Mouse (Mus musculus) thymus, postnatal 4 days (tissue): ENCODE measurements around the gene Ngdn.

ENCODE experiments used
- DNase-seq: peaks from one replicate; pipeline ENCODE4 v3.0.0; 2021

The Ngdn gene

DNA sequence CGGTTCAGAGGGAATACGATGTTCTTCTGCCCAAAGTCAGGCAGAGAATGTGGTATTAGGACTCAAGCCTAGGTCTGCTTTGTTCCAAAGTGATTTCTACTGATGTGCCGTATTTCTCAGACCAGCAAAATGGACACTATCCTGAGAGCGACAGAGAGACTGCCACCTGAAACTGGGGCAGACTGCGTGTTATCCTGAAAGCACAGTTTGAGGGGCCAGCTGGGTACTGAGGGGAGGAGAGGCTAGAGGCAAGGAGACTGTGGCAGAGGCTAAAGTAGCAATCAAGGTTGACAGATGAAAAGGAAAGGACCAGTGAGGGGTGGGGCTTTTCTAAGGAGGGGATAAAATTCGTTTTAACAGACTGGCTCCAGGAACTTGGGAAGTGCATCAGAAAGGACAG lies 14.4 kb upstream of the Ngdn start:
- no peak for DNase-seq

DNA sequence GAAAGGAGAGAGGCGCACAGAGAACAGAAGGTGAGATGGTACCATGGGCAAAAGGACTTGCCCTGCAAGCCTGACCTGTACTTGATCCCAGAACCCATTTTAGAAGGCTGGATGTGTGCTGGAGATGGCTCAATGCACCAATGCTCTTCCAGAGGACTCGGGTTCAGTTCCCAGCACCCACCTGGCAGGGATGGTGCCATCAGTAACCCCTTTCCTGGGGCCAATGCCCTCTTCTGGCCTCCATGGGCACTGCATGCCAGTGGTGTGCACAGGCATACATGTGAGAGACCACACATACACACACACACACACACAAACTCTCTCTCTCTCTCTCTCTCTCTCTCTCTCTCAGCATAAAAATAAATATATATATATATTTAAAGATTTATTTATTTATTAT lies 13.8 kb upstream of the Ngdn start:
- peak; percentile 23 for DNase-seq

DNA sequence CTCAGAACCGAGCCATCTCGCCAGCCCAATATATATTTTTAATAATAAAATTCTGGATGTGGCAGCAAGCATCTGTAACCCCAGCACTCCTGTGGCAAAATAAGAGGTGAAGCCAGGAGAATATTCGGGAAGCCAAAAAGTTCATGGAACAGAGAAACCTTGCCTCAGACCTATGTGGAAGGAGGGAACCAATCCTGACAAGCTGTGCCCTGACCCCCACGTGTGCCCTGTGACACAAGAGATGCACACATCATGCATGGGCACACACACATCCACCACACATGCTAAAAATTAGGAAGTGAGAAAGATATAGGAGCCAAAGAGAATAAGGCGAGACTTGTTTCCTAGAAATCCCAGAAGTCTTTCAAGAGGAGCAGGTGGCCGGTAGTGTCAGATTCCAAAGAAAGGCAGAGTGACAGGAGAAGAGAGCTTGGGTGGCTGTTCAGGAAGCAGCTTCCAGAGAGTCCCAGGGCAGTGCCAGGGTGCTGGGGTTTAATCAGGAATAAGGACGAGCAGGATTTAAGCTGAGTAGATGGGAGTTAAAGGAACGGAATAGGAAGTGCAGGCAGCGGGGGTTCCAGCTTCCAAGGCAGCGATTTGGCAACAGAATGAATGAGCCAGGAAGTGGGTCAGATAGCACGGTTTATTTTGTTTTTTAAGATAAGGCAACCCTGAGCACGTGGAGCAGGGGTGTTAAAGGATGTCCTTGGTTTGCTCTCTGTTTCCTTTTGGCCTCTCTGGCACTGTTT lies 13.1 kb upstream of the Ngdn start:
- DNase-seq, result no peak

DNA sequence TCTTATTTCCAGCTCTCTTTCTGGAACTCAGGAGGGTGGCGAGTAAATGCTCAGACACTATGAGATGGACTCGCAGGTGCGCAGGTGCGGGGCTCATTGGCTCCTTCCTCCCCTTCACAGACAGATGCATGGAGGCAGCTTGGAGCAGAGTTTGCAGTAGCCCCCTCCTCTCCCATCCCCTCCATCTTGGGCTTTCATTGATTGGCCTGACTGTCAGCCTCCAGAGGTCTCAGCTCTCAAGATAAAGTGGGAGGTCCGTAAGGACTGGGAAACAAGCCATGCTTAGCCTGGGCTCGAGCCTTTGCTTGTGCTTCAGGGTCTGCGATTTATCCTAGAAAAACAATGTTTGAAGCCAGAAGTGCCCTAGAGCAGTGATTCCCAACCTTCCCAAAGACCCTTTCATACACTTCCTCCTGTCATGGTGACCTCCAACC lies 12.6 kb upstream of the Ngdn start:
- DNase-seq, result no peak

DNA sequence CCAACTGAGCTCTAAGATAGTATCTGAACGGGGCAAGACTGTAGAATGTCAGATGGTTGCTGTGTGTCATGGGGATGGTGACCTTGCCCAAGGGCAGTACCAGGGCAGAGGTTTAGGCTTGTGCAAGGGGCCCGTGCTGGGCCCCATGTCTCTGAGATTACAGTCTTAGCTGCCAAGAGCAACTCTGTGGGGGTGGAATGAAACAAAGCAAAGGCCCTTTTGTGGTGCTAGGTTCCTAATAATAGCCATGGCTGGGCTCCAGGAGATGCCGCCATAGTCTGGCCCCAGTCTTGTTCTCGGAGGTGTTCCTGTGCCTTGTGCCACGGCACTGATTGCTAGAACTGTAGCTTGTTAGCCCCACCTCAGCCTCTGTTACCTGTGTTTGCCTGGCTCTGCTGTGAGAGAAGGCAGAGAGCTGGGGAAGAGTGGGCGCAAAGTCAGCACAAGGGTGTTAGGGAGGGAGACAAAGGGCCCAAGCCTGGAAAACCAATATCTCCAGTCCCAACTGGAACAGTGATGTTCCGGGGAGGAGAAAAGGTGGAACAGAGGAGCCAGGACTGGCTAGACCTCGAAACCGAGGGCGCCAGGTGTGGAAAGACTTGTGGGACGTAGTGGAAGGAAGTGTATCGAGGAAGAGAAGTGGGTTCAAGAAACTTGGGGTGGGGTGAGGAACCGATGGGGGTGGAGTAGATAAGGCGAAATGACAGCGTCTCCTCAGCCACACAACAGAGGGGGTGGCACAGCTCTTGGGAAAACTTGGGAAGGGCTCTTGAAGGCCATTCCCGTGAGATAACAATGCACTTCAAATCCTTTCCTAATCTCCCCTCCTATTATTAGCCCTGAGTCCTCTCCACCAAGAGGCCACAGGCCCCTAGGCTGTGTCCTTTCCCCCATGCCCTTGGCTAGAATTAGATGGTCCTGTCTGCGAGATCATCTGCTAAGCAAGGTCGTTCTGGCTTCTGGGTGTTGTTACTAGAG lies 11.1 kb upstream of the Ngdn start:
- DNase-seq, result no peak

DNA sequence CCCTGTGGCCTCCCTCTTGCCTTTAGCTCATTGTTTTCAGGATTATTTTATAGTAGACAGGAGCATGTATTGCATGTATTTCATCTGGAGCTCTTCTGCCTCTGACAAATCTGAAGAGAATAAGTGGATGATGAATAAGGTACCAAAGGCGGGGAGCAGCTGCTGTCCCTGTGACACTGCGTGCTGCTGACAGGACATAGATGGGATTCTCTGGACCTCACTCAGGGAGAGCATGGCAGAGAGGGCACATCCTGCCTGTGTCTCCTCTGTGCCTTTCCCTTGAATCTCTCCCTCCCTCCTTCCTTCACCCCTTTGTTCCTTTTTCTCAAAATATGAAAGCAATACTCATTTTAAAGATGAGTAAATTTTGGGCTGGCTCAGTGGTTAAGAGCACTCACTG lies 9.7 kb upstream of the Ngdn start:
- no peak for DNase-seq

DNA sequence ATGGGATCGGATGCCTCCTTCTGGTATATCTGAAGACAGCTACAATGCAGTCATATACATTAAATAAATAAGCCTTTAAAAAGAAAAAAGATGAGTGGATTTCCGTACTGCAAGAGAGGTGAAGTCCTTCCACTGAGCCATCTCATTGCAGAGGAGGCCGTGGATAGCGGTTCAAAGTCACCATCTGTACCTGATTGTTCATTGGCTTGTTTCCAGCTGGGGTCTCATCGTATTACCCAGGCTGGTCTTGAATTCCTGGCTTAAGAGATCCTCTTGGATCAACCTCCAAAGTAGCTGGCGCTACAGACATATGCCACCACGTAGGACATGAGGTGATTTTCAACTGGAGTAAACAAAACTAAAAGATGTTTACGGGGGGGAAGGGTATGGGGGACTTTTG lies 9.3 kb upstream of the Ngdn start:
- DNase-seq, result no peak

DNA sequence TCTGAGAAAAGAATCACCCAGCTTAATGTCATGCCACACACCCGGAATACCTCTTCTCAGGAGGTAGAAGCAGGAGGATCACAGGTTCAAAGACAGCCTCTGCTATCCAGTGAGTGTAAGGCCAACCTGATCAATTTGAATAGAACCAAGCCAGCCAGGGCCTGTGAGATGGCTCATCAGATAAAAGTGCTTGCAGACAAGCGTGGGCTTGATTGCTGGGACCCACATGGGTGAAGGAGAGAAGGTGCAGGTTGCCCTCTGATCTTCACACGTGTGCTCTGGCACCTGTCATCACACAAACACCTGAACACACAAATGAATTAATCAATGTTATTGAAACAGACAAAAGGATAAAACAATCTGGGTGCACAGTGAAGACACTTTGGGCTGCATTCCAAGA lies 8.7 kb upstream of the Ngdn start:
- no peak for DNase-seq

DNA sequence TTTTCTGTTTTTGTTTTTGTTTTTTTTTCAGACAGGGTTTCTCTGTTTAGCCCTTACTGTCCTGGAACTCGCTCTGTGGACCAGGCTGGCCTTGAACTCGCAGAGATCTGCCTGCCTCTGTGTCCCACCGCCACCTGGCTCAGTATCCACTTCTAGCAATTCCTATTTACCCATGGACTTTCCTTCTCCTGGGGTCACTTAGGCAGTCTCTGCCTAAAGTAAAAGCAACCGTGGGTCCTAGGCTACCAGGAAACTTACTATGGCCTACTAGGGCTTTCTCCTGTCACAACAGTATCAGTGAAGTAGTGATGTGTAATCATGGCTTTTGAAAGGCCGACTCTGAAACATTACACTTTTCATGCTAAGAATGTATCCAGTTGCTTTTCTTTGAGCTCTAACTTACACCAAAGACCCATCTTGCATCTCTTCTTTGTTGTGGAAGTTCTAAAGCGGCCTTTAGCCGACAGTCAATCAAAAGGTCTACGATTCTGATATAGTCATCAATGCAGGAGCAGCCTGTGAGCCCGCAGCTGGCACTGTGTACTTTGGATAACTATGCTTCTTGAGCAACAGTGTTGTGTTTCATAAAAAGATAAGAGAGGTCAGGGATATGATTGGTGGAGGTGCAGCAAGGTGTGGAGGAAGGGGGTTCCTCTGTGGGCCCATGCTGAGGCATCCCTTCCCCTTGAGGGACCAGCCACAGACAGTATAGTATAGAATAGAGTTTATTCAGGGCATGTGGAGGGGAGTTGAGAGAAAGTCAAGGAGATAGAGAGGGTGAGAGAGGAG lies 7.9 kb upstream of the Ngdn start:
- DNase-seq, result no peak

DNA sequence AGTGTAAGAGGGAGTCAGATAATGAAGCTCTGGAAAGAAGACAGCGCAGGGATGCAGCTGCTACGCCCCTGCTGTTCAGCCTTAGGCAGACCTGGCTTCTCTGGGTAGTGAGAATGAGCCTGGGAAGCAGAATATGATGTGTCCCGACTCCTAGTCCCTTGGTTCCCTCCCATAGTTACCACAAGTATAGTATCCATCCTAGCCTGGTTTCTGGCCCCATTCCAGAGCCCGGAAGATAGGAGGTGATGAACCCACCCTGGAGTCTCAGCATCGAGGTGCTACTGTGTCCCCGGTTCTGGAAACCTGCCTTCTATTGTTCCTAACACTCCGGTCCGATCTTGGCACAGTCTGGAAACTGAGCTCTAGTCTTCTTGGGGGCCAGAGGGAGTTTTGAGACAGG lies 6.8 kb upstream of the Ngdn start:
- DNase-seq, result no peak

DNA sequence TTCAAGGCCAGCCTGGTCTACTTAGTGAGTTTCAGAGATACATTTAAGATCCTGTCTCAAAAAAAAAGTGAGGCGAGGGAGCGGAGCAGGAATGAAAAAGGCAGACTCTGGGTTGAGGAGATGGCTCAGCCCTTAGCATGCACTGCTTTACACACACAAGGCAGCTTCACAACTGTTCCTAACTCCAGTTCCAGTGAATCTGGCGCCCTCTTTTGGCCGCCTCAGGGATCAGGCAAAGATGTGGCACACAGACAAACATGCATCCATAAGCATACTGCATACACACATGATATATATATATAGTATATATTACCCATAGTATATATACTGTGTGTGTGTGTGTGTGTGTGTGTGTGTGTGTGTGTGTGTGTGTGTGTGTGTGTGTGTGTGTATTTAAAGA lies 4.1 kb upstream of the Ngdn start:
- DNase-seq, result peak; percentile 40

DNA sequence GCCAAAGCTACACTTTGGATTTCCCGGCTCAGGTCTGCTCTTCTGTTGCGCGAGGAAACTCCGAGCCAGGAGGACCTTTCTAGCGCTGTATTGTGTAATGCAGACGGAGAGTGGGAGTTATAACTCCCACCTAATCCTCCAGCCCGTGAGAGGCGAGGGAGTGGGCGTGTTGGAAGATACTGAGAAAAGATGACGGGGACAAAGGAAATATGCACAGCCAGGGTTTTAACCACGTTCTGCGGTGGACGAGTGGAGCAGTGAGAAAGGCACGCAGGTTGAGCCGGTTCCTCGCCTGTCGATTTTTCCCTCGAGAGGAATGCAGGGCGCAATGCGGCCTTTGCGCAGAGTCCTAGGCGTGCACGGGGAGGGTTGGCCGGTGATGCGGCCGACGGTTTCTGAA lies 663 bp upstream of the Ngdn start:
- no peak for DNase-seq

DNA sequence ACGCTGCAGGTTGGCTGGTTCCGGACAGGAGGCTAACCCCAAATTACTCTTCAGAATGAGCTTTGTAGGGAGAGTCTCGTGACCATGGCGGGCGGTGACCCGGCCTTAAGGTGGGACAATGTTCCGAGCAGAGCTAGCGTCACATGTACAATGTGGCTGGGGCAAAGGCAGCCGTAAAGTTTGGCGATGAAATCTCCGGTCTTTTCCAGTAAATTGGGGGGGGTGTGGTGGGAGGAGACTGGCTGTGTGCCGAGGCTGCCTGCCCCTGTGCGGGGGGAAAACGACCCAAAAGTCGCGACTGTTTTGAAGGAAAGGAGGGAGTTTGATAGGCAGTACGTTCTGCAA lies 485 bp downstream of the Ngdn start:
- no peak for DNase-seq

DNA sequence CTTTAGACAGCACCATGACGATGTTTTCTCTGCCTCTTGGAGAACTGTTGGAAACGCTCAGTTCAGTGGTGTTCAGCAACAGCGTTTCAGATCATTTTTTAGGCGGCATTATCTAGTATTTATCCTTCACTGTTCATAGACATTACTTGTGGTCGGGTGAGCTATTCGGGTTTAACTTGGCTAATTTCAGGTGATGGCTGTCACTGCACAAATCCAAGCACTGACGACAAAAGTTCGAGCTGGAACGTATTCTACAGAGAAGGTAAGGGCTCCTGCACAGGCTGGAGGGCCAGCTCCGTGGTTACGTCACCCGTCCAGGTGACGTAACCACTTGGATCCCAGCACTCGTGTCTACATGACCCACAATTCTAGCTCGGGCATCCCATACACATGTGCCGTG lies 1.6 kb downstream of the Ngdn start:
- DNase-seq, result no peak

DNA sequence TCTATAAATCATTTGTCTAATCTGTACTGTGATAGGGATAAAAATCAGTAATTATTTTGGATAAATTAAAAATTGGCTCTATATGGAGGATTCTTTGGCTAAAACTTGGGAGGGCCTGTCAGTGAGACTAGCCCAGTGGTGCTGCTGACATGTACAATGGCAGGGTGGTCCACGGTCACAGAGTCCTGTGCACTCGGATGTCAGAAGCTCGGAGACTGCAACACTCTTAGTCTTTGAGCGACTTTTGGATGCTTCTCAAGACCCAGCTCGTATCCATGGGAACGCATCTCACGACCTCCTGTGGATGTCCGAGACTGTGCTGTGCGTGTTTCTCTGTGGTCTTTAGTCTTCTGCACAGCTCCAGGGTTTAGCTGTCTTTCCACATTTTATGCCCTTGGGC lies 5.1 kb downstream of the Ngdn start:
- DNase-seq, result no peak

DNA sequence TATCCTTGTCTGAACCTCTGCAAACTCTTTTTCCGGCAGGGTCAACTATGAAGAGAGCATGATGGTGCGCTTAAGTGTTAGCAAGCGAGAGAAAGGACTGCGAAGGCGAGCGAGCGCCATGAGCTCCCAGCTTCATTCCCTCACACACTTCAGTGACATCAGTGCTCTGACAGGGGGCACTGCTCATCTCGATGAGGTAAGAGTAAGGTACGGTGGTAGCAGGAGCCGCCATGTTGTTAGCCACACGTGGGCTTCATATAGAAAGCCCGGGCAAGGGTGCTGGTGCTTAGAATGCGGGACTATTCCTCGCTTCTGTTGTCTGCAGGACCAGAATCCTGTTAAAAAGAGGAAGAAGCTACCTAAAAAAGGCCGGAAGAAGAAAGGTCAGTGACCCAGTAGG lies 7.8 kb downstream of the Ngdn start:
- no peak for DNase-seq

DNA sequence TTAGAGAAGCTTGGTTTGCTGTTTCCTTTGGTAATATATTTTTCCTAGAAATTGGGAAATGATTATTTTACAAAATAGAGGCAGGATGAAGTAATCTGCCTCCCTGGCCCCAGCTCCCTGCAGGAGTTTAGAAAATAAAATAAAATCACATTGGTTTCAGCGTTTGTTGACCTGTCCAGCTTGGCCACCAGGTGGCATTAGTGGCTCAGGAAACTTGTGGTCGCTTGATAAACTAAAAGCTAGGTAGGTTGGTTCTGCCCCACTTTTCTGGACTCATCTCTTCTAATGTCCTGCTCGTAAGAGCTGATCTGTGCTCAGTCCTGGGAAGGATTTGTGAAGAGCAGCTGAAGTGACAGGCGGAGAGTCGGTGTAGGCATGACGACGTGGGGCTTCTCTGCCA lies 9.0 kb downstream of the Ngdn start:
- peak; percentile 61 for DNase-seq

DNA sequence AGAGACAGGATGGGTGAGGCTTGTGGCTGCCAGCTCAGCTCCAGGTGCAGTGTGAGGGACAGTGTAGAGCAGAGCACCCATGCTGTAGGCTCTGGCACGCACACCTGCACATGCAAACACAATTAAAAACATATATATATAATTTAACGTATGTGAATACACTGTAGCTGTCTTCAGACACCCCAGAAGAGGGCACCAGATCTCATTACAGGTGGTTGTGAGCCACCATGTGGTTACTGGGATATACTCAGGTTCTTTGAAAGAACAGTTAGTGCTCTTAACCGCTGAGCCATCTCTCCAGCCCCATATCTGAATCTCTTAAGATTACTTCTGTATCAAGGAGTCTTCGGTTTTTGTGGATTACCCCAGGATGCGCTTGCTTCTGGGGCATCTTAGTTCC lies 10.3 kb downstream of the Ngdn start:
- peak; percentile 54 for DNase-seq

DNA sequence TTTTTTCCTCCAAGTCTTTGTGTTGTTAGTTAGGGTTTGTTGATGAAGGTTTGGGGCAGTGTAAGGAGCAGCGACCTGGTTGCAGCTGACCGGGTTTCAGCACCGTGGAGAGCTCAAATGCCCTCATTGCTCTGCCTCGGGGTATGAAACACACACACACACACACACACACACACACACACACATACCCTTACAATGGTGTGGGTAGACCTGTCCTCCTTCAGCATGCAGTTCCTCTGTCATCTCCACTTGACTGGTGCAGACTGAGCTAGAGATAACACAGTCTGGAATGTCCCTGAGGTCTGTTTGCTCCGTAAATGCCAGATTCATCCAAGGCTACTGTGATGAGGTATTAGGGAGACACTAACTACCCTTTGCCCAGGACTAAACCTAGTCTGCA lies 12.0 kb downstream of the Ngdn start:
- DNase-seq, result no peak

DNA sequence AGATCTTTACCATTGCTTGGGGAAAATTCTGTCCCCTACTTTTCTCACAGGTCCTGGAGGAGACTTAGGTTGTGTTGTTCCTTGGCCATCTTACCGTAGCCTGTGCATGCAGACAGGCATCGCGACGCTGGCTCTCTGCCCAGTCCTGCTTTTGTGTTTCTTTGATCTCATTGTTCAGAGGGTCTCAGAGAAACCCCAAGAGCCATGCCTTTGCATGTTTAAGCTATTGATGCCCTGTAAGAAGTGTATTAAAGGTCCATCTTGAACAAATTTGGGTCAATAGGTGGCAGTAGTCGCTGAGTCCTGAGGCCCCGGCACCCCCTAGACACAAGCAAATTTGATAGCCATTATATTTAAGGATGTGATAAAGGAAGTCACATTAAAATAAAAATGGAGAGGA lies 12.4 kb downstream of the Ngdn start:
- DNase-seq, result no peak

DNA sequence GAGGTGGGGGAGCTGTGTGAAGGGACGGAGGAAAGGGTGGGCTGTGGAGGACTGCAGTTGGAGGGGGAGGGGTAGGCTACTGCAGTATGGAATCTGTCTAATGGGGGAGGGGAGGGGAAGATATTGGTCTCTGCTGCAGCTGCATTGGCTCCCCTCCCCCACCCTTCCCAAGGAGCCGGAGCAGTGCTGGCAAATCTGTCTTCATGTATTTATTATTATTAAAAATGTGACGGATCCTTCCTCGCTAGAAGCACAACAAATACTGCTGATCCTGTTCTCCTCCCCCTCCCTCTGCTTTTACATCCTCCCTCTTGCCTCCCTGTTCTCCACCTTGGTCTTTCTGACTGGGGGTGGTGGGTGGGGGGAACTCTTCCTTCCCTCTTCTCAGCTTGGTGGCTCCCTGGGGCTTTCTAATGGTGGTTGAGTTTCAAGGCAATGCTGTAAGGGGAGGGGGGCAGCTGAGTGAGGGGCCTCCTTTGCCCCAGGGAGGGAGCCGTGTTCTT lies 13.1 kb downstream of the Ngdn start:
- DNase-seq, result no peak

DNA sequence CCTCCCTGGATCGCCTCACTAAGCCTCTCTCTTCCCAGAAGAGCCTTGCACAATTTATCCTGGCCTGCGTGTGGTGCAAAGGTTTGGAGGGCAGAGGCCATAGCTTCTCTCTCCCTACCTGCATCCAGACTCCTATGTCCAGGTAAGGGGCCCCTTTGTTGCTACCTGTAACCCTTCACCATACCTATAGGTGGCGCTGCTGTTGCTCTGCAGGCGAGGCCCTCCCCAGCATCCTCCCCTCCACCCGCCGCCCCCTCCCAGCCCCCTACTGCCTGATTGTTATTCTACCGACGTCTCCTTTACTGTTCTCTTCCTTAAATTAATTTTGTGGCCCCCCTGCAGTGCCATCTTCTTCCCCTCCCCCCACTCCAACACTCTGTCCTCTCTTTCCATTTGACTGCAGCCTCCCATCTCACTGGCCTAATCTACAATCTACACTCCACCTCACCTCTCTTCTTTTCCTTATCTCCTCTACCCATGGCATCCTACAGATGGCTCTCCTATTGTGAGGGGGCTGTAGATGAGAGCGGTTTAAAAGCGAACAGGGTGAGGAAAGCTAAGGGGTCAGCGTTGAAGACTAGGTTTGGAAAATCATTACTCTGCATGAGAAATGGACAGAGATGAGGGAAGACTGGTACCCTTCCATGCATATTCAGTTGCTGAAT lies 13.9 kb downstream of the Ngdn start:
- DNase-seq, result peak; percentile 66

DNA sequence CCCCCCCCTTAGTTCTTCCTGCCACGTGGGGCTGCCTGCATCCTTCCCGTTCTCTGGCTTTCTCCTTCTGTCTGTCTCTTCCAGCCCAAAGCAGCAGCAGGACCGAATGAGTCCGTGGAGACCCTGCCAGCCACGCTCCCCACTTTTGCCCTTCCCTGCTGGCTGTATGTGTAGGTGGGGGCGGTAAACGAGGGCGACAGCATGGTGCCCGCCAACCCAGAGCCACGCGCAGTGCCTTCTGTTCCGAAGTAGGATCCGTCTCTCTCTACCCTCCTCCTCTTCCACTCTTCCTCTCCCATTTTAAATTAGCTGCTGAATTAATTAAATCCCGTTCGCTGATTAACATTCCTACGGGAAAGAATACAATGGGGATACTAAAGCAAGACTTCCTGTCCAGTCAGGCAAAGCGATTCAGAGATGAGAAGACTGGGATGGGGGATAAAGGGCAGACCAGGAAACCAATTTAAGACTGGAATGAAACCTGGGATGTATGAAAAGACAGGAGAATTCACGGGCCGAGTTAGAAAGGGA lies 17.5 kb downstream of the Ngdn start:
- DNase-seq, result no peak
